Mouse (Mus musculus): Measurements from ENCODE around the gene Dnajc25.
A peak's percentile ranks its signal among the peaks of the same experiment; 100 is the strongest.

Gene Dnajc25

DNA sequence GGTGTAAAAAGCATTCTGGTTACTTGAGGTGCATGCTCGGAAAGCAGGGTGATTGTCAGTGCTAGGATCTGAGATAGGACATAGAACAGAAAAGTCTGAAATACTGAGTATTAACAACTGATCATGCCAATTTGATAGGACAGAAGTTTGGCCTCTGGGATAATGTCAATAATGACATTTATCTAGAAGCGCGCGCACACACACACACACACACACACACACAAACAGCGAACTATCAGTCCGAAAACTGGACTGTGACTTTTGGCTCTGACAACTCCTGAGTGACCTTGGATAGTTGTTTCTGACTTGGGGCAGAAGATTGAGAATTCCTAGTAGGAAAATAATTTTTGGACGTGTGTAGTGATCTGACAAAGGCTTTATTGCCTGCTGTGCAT, 8.9 kb downstream of the Dnajc25 start:
- DNase-seq (ENCODE audit: low spot score in 2 of 2) = no peak

- DNase-seq (ENCODE audit: low spot score in 2 of 2) = no peak
These were observed 11.3 kb downstream of the Dnajc25 start for GRCm38 (mm10) chr4:59006211-59006610.

DNA sequence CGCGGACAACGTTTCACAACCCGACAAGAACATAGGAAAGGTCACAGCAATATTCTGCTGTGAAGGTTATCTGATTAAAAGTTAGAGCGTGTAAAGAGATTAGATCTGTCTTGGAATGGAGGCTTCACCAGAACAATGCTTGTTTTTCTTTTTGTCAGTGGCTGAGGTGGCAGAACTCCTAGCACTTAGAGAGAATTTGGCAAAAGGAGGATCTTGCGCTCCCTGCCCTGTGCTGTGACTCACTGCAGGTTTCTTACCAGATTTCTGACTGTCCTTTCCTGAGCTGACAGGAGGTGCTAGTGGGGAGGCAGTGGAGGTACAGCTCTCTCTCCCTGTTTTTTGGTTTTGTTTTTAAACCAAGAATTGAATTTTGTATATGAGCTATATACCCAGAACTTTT, 12.2 kb downstream of the Dnajc25 start:
- no peak for DNase-seq (ENCODE audit: low spot score in 2 of 2)

GRCm38 (mm10) chr4:59007974-59008373, 13.1 kb downstream of the Dnajc25 start:
- no peak for DNase-seq (ENCODE audit: low spot score in 2 of 2)

DNA sequence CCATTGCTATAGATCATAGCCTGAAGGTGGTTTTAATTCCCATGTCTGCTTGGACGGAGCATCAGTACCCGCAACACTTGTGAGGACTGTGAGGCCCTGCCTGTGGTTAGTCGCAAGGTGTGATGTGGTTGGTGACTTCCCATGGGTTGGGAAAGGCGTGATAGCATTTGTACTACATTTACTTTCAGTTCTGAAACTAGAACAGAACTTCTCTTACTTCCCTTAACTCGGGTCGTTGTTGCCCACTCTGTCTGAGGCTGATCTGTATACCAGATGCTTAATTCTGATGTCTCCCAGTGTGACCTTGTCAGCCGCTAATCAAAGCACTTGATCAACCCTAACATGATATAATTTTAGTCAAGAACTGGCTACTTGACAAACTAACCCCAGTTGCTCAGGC, 14.3 kb downstream of the Dnajc25 start:
- no peak for DNase-seq (ENCODE audit: low spot score in 2 of 2)

DNA sequence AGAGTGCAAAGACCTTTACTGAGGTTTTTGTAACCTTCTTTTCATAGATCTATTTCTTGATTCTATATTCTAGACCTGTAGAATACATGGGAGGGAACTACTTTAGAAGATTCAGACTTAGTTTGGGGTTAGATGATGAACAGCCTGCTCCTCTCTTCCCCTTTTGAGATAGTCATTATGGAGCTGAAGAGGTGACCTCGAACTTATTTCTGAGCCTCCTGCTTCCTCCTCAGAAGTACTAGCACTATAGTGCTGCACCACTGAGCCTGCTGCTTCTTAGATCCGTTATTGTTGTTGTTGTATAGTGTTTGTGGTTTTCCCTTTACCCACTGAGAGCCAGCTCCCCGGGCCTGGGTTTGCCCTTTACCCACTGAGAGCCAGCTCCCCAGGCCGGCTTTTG, 14.8 kb downstream of the Dnajc25 start:
- DNase-seq (ENCODE audit: low spot score in 2 of 2) = no peak

DNA sequence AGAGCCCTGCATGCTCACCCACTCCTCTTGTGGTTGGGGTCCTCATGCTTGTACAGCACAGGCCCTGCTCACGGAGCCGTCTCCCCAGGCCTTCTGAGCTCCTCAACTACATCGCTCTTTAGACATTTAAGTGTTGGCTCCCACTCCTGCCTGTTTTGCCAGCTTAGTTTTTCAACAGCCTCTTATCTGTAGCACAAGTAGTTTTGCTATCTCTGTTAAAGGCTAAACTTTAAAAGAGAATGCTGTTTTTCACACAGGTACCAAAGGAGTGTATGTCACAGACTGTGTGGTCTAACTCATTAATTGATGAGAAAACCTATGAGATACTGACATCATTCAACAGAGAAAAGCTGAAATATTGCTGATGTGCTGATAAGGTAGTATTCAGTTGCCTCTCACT, 16.6 kb downstream of the Dnajc25 start:
- no peak for DNase-seq (ENCODE audit: low spot score in 2 of 2)

GRCm38 (mm10) chr4:59015181-59015580, 20.3 kb downstream of the Dnajc25 start:
- DNase-seq (ENCODE audit: low spot score in 2 of 2) = no peak

GRCm38 (mm10) chr4:59016922-59017321, 22.1 kb downstream of the Dnajc25 start:
- DNase-seq (ENCODE audit: low spot score in 2 of 2) = no peak

DNA sequence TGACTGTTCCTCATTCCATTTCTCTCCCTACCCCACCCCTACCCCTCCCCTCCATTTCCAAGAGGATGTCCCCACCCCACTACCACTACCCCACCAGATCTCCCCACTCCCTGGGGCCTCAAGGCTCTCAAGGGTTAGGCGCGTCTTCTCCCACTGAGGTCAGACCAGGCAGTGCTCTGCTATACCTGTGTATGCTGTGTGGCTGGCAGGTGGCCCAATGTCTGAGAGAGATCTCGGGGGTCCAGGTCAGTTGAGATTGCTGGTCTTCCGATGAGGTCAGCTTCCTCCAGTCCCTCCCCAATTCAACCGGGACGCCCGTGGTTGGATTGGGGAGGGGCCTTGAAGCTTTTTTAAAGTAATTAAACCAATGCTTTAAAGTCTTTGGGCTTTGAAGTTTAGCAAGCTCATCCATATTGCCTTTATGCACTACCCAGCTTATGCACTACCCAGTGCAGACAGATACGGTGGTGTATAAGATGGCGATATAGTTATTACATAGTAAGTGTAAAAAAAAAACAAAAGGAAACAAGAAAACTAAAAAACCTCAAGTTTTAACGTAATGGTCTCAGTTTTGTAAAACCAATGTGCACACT, 39.6 kb downstream of the Dnajc25 start:
- DNase-seq (ENCODE audit: low spot score in 2 of 2) = no peak

GRCm38 (mm10) chr4:59034918-59035785, 40.3 kb downstream of the Dnajc25 start, which contains the start of gene Gng10:
Gene Gng10 (plus strand): TSS chr4:59035088.
- peak; percentile 42 to 53 for DNase-seq (ENCODE audit: low spot score in 2 of 2)

GRCm38 (mm10) chr4:59035786-59036350, 41.0 kb downstream of the Dnajc25 start:
- no peak for DNase-seq (ENCODE audit: low spot score in 2 of 2)

DNA sequence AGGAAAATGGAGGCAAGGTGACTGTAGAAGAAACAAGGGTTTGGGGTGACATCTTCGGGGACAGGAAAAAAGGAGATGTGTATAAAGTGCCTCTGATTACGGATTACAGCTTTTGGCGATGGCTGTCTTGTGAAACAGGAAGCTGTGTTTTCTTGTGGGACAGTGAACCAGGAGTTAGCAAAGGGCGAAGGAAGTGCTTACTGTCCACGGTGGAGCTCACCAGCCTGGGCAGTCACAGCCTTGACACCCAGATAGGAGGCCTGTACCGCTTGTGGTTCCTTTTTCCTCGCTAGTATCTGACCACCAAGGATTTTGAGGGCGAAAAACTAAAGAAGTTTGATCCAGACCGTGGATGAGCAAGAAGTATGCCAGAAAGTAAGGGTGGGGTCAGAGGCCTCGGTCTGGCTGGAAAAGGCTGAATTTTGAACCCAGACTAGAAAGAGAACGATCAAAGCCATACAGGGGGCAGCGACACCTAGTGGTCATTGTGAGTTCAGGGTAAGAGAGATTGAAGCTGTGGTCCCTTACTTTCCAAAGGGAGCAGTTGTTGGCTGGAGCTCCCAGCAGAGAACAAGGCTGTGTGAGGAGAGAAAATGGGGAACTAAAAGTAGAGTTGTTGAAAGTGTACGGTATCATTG, 41.7 kb downstream of the Dnajc25 start:
- peak; percentile 43 to 50 for DNase-seq (ENCODE audit: low spot score in 2 of 2)

GRCm38 (mm10) chr4:59037525-59037924, 42.7 kb downstream of the Dnajc25 start:
- no peak for DNase-seq (ENCODE audit: low spot score in 2 of 2)

DNA sequence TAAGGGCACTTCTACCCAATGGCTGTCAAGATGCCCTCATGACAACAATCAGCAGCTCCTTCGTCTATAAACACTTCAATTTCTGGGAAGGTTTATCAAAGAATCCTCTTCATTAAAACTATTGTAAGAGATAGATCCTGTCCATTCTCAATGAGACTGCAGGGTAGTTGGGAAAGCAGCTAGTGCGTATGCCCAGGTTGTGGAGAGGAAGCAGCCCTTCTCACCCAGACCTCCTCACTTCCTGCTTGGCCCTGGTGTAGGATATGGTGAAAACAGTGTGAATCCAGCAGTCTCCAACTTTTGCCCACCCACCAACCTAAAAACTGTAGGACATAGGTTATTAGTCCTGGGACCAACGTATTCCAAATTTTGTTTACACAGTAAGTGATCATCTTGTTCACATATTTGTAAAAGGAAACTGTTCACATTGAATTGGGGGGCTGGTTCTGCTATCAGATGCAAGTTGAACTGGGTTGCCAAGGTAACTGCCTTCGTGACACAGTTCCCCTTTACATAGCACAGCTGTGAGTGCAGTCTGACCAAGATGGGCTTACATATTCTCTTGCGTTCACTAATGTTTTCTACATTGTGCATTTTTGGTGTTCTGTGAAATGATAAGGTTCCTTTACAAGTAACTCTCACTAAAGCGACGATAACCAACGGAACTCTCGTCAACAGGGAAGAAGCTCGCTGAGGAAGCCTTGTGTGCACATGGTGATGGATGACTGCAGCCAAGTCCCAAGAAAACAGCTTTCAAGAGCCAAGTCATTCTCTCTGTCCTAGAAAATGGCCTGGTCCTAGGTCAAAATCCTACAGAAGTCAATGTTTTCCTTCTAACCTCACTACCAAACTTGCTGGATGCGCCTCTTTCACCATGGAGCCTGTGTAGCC, 45.8 kb downstream of the Dnajc25 start:
- DNase-seq (ENCODE audit: low spot score in 2 of 2) = no peak

- no peak for DNase-seq (ENCODE audit: low spot score in 2 of 2)
These were observed 48.2 kb downstream of the Dnajc25 start for GRCm38 (mm10) chr4:59043074-59043473.

DNA sequence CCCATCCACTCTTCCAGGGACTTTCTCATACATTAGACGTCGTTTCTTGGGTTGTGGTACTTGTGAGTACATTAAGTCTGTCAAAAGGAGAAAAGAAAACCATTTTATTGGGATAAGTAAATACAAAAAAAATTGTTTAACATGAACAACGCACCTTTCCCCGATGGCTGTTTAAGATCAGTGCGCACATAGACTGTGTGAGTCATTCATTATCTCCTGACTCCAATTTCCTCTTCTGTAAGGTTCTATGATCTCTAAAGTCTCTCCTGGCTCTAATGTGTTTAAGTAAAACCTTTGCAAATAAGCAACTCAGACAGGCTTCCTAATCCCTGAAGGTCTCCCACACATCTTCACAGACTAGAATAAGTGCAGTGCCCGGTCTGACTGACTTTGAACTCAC, 49.0 kb downstream of the Dnajc25 start:
- DNase-seq (ENCODE audit: low spot score in 2 of 2) = no peak

DNA sequence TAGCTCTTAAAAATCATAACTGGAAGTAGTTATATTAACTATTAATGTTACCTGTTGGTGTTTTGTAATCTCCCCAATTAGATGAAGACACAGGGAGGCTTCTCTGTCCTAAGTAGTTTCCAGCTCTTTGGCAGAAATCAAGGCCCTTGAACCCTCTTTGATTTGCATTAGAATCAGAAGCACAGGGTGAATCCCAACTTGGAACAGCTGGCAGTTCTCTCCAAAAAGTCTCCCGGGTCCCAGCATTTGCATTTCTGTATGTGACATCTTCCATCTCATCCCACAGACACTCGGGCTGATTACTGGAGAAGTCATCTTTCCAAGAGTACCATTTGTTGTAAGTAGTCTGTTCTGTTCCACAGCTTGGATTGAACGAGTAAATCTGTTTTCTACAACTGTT, 52.4 kb downstream of the Dnajc25 start:
- DNase-seq (ENCODE audit: low spot score in 2 of 2) = no peak

- DNase-seq (ENCODE audit: low spot score in 2 of 2) = no peak
These were observed 56.2 kb downstream of the Dnajc25 start for GRCm38 (mm10) chr4:59051081-59051480.

- no peak for DNase-seq (ENCODE audit: low spot score in 2 of 2)
These were observed 63.1 kb downstream of the Dnajc25 start for GRCm38 (mm10) chr4:59057929-59058328.

- DNase-seq (ENCODE audit: low spot score in 2 of 2) = no peak
These were observed 67.7 kb downstream of the Dnajc25 start for GRCm38 (mm10) chr4:59062526-59062925.
